ENCODE assay signal across 21 mouse cellular contexts in the genomic region with DNA sequence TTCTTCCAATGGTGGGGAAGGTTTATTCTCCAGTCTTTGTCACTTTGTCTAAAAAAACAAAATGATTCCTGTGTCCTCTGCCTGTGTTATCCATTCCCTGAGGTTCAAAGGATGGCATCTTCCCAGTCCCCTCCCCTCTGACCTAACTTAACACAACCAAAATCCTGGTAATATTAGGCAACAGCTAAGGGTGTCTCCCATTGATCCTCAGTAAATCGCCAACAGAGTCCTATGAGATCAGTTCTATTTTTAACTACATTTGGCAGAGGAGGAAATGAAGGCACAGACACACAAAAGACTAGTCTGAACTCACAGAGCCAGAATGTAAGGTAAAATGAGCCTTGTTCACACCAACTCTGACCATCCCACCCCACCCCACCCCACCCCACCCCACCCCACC.
DNase-seq lines count a peak whose midpoint lies in the region; ATAC-seq and TF ChIP-seq lines count a peak whose summit lies in the region.
"Had no signal": no experiment of that assay in that cellular context is flagged by ENCODE, and none has a peak within 500 bp of the region (broad histone marks: within the 10 kb centered on the region; RNA-seq: fewer than 3 reads in every experiment).

No protein-coding gene starts in this region.

- peak; percentile 19 for DNase-seq in adrenal gland, postnatal 10 days
- no peak for DNase-seq in adrenal gland, postnatal 4 days (ENCODE audit: low spot score in 2 of 2)
- DNase-seq in heart, adult 8-10 months (ENCODE audit: low spot score) = peak; percentile 45
- peak; percentile 31 for DNase-seq in lung, postnatal 36 days
- DNase-seq in lung, adult 2 months = no peak
- DNase-seq in cerebellum, adult 11 months = no peak
- no peak for DNase-seq in frontal cortex, adult 2 months (ENCODE audit: extremely low spot score in 1 of 2, low spot score in 1 of 2)
- DNase-seq: cerebellum, adult 8-10 months; kidney, postnatal 4 days; layer of hippocampus, adult 9-11 months; left cerebral cortex, postnatal 4 days; liver, embryonic 13.5 days had no signal

- TF ChIP-seq CTCF in lung, adult 2 months (IDR thresholded peaks at IDR 0.05; ENCODE audit: insufficient read depth, low read length) = no peak

- 20% methylated on average over 1 of the region's 1 CpGs for WGBS in heart, embryonic 11.5 days (ENCODE audit: insufficient replicate concordance)
- 16% methylated on average over 1 of the region's 1 CpGs for WGBS in lung, adult 2 months

- H3K4me3 ChIP-seq in heart, embryonic 11.5 days (ENCODE audit: low read depth, low read length) = no peak overlapping the region
- H3K4me3 ChIP-seq in lung, adult 2 months (replicated peaks; ENCODE audit: extremely low read depth, low read depth, low read length) = no peak overlapping the region
- H3K4me3 ChIP-seq: forebrain, embryonic 12.5 days; hindbrain, embryonic 13.5 days; kidney, embryonic 15.5 days; left cerebral cortex, adult 2 months; liver, embryonic 13.5 days had no signal

- peaks cover 11% of the 10 kb centered on the region for H3K4me1 ChIP-seq in heart, embryonic 11.5 days (ENCODE audit: control insufficient read depth, insufficient read depth, low read length)
- no peaks in the 10 kb centered on the region for H3K4me1 ChIP-seq in lung, adult 2 months (ENCODE audit: control insufficient read depth, insufficient read depth, low read length)
- H3K4me1 ChIP-seq: forebrain, embryonic 12.5 days had no signal

- H3K27me3 ChIP-seq in heart, embryonic 11.5 days (ENCODE audit: control insufficient read depth, insufficient read depth, low read length) = no peaks in the 10 kb centered on the region
- H3K27me3 ChIP-seq: forebrain, embryonic 12.5 days; kidney, embryonic 15.5 days; liver, embryonic 13.5 days; Patski had no signal

- TF ChIP-seq POLR2A in lung, adult 2 months (IDR thresholded peaks at IDR 0.05; ENCODE audit: borderline replicate concordance, extremely low read depth, low read depth, low read length) = no peak

- H3K36me3 ChIP-seq in heart, embryonic 11.5 days (ENCODE audit: control insufficient read depth, insufficient read depth, low read length) = no peaks in the 10 kb centered on the region
- H3K36me3 ChIP-seq: forebrain, embryonic 12.5 days; hindbrain, embryonic 13.5 days; kidney, embryonic 15.5 days; liver, embryonic 13.5 days had no signal

- no peak overlapping the region for H3K27ac ChIP-seq in heart, embryonic 11.5 days (ENCODE audit: low read depth, low read length)
- H3K27ac ChIP-seq: forebrain, embryonic 12.5 days; hindbrain, embryonic 13.5 days; kidney, embryonic 15.5 days; left cerebral cortex, adult 2 months; liver, embryonic 13.5 days had no signal

- no peak overlapping the region for H3K4me2 ChIP-seq in heart, embryonic 11.5 days
- H3K4me2 ChIP-seq: forebrain, embryonic 12.5 days; hindbrain, embryonic 13.5 days; kidney, embryonic 15.5 days; liver, embryonic 13.5 days had no signal

- no peaks in the 10 kb centered on the region for H3K9me3 ChIP-seq in heart, embryonic 11.5 days (replicated peaks; ENCODE audit: control insufficient read depth, low read length)
- H3K9me3 ChIP-seq: forebrain, embryonic 12.5 days; hindbrain, embryonic 13.5 days; kidney, embryonic 15.5 days; liver, embryonic 13.5 days had no signal

- H3K9ac ChIP-seq in heart, embryonic 11.5 days (ENCODE audit: low read depth, low read length) = no peak overlapping the region
- H3K9ac ChIP-seq: forebrain, embryonic 12.5 days; hindbrain, embryonic 13.5 days; kidney, embryonic 15.5 days; liver, embryonic 13.5 days had no signal

- ATAC-seq in heart, embryonic 11.5 days (replicated peaks; ENCODE audit: insufficient number of reproducible peaks, low FRiP score, low TSS enrichment) = no peak
- ATAC-seq: CD4-positive, CD25-positive, alpha-beta regulatory T cell, adult 4 months; inflammation-experienced regulatory T-cells, adult 6 months; lung, postnatal 0 days; Patski had no signal

Comparison
In these comparisons a context has a peak if more than half of its experiments do, and no peak if none do; other contexts are left out.
1. DNase-seq: peak in adrenal gland, postnatal 10 days (single experiment), heart, adult 8-10 months (single experiment) and lung, postnatal 36 days (single experiment); none in adrenal gland, postnatal 4 days (0 of 2), lung, adult 2 months (single experiment), cerebellum, adult 11 months (single experiment) and frontal cortex, adult 2 months (0 of 2).